Mouse (Mus musculus): ENCODE results near the gene Slirp.

Gene Slirp

GRCm38 (mm10) chr12:87443700-87444122, at the start of gene Slirp, which contains the start of gene Alkbh1:
Slirp (plus strand) TSS chr12:87443896.
Alkbh1 (minus strand) TSS chr12:87444017.
- Histone ChIP-seq H3K36me3 (ENCODE audit: control insufficient read depth, insufficient read depth, low read length, poor library complexity, severe bottlenecking) (peaks cover 6% of the 10 kb centered on the region; the same call in 1 of the 2 replicates), H3K27me3 (ENCODE audit: control insufficient read depth, insufficient read depth, low read length, poor library complexity, severe bottlenecking) (no peaks in the 10 kb centered on the region)
- peak; percentile 92 for DNase-seq (ENCODE audit: low read depth, low spot score)

DNA sequence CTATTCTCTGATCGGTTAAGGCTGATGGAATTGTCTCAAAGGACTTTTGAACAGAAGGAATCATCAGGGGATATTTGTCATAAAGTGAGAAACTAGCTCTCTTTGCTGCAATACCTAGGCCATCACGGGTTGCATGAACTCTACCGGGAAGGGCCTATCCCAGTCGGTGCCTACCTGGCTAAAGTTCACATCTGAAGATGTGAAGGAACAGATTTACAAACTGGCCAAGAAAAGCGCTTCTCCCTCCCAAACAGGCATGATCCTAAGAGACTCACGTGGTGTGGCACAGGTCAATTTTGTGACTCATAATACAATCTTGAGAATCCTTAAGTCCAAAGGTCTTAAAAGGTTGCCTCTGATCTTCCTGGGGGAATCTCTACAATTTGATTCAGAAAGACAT, 49.4 kb upstream of the Slirp start:
- no peaks in the 10 kb centered on the region for H3K36me3 ChIP-seq (ENCODE audit: control insufficient read depth, insufficient read depth, low read length, poor library complexity, severe bottlenecking)
- DNase-seq (ENCODE audit: low read depth, low spot score), result no peak
- H3K27me3 ChIP-seq (ENCODE audit: control insufficient read depth, insufficient read depth, low read length, poor library complexity, severe bottlenecking), result no peaks in the 10 kb centered on the region

DNA sequence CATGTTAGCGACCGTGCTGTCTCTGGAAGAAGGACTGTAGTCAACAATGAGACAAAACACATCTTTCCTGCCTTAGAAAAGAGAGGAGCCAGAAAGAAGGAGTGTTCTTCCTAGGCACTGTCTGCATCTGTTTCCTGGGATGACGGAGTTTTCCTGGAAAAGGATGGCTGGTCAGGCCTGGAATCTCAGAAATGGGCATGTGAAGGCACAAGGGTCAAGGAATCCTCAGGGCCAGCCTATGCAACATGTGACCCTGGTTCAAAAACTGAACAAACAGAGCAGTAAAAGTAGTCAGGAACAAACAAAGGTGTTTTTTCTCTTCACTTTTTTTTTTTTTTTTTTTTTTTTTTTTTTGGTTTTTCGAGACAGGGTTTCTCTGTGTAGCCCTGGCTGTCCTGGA, 46.6 kb upstream of the Slirp start:
- DNase-seq (ENCODE audit: low read depth, low spot score), result no peak
- Histone ChIP-seq H3K27me3 (ENCODE audit: control insufficient read depth, insufficient read depth, low read length, poor library complexity, severe bottlenecking) (no peaks in the 10 kb centered on the region), H3K36me3 (ENCODE audit: control insufficient read depth, insufficient read depth, low read length, poor library complexity, severe bottlenecking) (no peaks in the 10 kb centered on the region)

GRCm38 (mm10) chr12:87397811-87398417, 45.8 kb upstream of the Slirp start:
- no peak for DNase-seq (ENCODE audit: low read depth, low spot score)
- H3K36me3 ChIP-seq (ENCODE audit: control insufficient read depth, insufficient read depth, low read length, poor library complexity, severe bottlenecking), result no peaks in the 10 kb centered on the region
- H3K27me3 ChIP-seq (ENCODE audit: control insufficient read depth, insufficient read depth, low read length, poor library complexity, severe bottlenecking), result no peaks in the 10 kb centered on the region

GRCm38 (mm10) chr12:87399119-87399819, 44.4 kb upstream of the Slirp start:
- no peak for DNase-seq (ENCODE audit: low read depth, low spot score)
- no peaks in the 10 kb centered on the region for H3K36me3 ChIP-seq (ENCODE audit: control insufficient read depth, insufficient read depth, low read length, poor library complexity, severe bottlenecking)
- no peaks in the 10 kb centered on the region for H3K27me3 ChIP-seq (ENCODE audit: control insufficient read depth, insufficient read depth, low read length, poor library complexity, severe bottlenecking)

DNA sequence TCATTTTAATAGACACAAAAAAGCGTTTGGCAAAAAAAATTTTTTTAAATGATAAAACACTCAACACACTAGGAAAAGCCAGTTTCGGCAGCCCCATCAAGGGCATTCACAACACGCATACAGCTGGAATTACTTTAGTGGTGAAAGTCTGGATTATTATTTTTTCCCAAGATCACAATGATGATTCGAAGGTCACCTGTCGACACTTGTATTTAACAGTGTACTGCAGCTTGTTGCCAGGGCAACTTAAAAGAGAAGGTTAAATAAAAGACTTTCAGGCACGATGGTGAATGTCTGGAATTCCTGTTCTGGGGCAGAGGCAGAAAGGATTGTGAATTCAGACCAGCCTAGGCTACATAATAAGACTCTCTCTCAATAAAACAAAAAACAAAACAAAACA, 41.8 kb upstream of the Slirp start:
- H3K36me3 ChIP-seq (ENCODE audit: control insufficient read depth, insufficient read depth, low read length, poor library complexity, severe bottlenecking), result no peaks in the 10 kb centered on the region
- H3K27me3 ChIP-seq (ENCODE audit: control insufficient read depth, insufficient read depth, low read length, poor library complexity, severe bottlenecking), result no peaks in the 10 kb centered on the region
- no peak for DNase-seq (ENCODE audit: low read depth, low spot score)

DNA sequence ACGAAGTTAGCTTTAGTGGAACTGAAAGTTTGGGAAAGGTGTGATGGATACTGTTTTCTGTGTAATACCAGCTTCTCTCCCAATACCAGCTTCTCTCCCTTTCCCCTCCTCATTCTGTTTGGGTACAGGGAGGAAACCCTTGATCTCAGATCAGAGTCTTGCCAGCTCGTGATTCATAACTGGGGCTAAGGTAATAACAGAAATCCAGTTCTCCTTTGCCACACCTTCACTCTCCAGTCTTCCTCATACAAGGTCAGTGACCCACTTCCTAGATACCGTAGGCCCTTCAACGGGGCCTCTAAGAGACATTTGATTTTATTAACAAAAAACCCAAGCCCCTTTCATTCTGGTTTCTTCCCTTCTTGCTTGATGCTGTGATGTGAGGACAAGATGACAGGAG, 38.5 kb upstream of the Slirp start:
- Histone ChIP-seq H3K36me3 (ENCODE audit: control insufficient read depth, insufficient read depth, low read length, poor library complexity, severe bottlenecking) (no peaks in the 10 kb centered on the region), H3K27me3 (ENCODE audit: control insufficient read depth, insufficient read depth, low read length, poor library complexity, severe bottlenecking) (no peaks in the 10 kb centered on the region; the same call in 1 of the 2 replicates)
- no peak for DNase-seq (ENCODE audit: low read depth, low spot score)

- H3K36me3 ChIP-seq (ENCODE audit: control insufficient read depth, insufficient read depth, low read length, poor library complexity, severe bottlenecking), result no peaks in the 10 kb centered on the region
- DNase-seq (ENCODE audit: low read depth, low spot score), result no peak
- H3K27me3 ChIP-seq (ENCODE audit: control insufficient read depth, insufficient read depth, low read length, poor library complexity, severe bottlenecking), result no peaks in the 10 kb centered on the region; the same call in 1 of the 2 replicates
Measured at GRCm38 (mm10) chr12:87405721-87406120, 38.0 kb upstream of the Slirp start.

GRCm38 (mm10) chr12:87407869-87408605, 35.7 kb upstream of the Slirp start:
- no peaks in the 10 kb centered on the region; the same call in 1 of the 2 replicates for H3K27me3 ChIP-seq (ENCODE audit: control insufficient read depth, insufficient read depth, low read length, poor library complexity, severe bottlenecking)
- DNase-seq (ENCODE audit: low read depth, low spot score), result no peak
- H3K36me3 ChIP-seq (ENCODE audit: control insufficient read depth, insufficient read depth, low read length, poor library complexity, severe bottlenecking), result no peaks in the 10 kb centered on the region

- H3K36me3 ChIP-seq (ENCODE audit: control insufficient read depth, insufficient read depth, low read length, poor library complexity, severe bottlenecking), result no peaks in the 10 kb centered on the region
- H3K27me3 ChIP-seq (ENCODE audit: control insufficient read depth, insufficient read depth, low read length, poor library complexity, severe bottlenecking), result no peaks in the 10 kb centered on the region; the same call in 1 of the 2 replicates
- DNase-seq (ENCODE audit: low read depth, low spot score), result no peak
Measured at GRCm38 (mm10) chr12:87409123-87409522, 34.6 kb upstream of the Slirp start.

GRCm38 (mm10) chr12:87410999-87411398, 32.7 kb upstream of the Slirp start:
- DNase-seq (ENCODE audit: low read depth, low spot score), result no peak
- Histone ChIP-seq H3K27me3 (ENCODE audit: control insufficient read depth, insufficient read depth, low read length, poor library complexity, severe bottlenecking) (no peaks in the 10 kb centered on the region; the same call in 1 of the 2 replicates), H3K36me3 (ENCODE audit: control insufficient read depth, insufficient read depth, low read length, poor library complexity, severe bottlenecking) (no peaks in the 10 kb centered on the region)

DNA sequence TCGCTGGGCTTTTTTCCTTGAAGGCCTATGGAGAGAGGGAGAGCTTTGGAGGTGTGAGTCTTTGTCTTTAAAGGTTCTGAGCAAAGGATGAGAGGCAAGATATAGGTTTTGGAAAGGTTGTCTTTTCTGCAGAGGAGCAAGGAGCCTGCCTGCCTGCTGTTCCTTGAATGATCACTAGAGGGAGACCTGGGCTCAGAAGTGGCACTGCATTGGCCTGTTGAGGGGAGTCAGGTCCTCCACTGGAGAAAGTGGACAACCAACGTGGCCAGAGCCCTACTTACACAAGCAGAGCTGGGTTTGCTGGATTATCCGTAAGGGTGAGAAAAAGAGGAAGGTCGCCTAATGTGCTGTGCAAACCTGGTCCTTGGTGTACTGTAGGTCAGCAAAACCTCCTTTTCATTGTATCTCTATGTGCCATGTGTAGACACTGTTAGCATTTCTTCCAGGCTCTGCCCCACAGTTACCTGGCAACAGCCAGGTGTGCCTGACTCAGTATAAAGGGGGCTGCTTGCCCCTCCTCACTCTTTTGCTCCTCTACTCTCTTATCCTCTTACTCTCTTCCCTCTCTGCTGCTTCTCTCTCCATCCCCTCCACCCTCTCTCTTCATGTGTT, 30.4 kb upstream of the Slirp start:
- DNase-seq (ENCODE audit: low read depth, low spot score), result peak; percentile 77
- Histone ChIP-seq H3K27me3 (ENCODE audit: control insufficient read depth, insufficient read depth, low read length, poor library complexity, severe bottlenecking) (no peaks in the 10 kb centered on the region), H3K36me3 (ENCODE audit: control insufficient read depth, insufficient read depth, low read length, poor library complexity, severe bottlenecking) (no peaks in the 10 kb centered on the region)

- Histone ChIP-seq H3K27me3 (ENCODE audit: control insufficient read depth, insufficient read depth, low read length, poor library complexity, severe bottlenecking) (no peaks in the 10 kb centered on the region), H3K36me3 (ENCODE audit: control insufficient read depth, insufficient read depth, low read length, poor library complexity, severe bottlenecking) (no peaks in the 10 kb centered on the region)
- peak; percentile 13 for DNase-seq (ENCODE audit: low read depth, low spot score)
Measured at GRCm38 (mm10) chr12:87415358-87415757, 28.3 kb upstream of the Slirp start.

DNA sequence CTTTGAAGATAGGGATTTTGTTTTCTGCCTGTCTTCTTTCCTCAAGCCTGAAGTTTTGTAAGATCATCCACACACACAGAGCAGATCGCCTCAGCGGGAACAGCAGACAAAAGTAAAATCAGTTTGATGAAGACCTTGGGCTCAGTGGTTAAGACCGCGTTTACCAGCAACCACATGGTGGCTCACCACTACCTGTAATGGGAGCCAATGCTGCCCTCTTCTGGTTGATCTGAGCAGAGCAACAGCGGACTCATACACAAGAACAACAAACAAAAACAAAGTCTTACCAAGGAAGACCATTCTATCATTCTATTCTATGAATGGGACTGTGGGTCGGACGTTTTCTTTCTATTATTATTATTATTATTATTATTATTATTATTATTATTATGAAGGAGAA, 27.0 kb upstream of the Slirp start:
- no peaks in the 10 kb centered on the region for H3K36me3 ChIP-seq (ENCODE audit: control insufficient read depth, insufficient read depth, low read length, poor library complexity, severe bottlenecking)
- peak; percentile 81 for DNase-seq (ENCODE audit: low read depth, low spot score)

DNA sequence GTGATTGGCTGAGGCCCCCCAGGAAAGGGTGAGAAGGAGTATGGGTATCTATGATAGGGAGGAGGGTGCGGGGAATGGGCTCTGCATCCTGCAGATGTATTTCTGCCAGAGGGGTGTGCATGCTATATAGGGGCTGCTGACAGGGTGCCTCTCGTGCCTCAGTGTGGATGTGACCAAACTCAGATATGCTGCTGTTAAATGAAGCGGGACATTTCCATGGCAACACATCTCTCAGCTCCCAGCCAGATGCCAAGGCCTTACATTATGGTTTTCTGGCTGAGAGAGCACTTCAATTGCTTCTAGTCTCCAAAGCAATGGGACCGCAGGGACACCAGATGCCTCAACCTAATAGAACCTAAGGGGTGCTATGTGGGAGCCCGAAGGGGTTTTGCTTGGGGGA, 24.8 kb upstream of the Slirp start:
- no peaks in the 10 kb centered on the region for H3K27me3 ChIP-seq (ENCODE audit: control insufficient read depth, insufficient read depth, low read length, poor library complexity, severe bottlenecking)

More for the DNA sequence above, 27.0 kb upstream of the Slirp start:
- no peaks in the 10 kb centered on the region for H3K27me3 ChIP-seq (ENCODE audit: control insufficient read depth, insufficient read depth, low read length, poor library complexity, severe bottlenecking)

More for the DNA sequence above, 24.8 kb upstream of the Slirp start:
- H3K36me3 ChIP-seq (ENCODE audit: control insufficient read depth, insufficient read depth, low read length, poor library complexity, severe bottlenecking), result no peaks in the 10 kb centered on the region
- no peak for DNase-seq (ENCODE audit: low read depth, low spot score)
